Mouse (Mus musculus) thymus, adult 2 months (tissue): ENCODE results near the gene Ppox.

Source experiments
- CTCF ChIP-seq: fragments of 200-500 bp; IDR thresholded peaks from 2 replicates; pipeline ENCODE4 v1.5.1; 2012; ENCODE audit warnings: mild to moderate bottlenecking, control low read depth, low read length, moderate library complexity, borderline replicate concordance; ENCODE audit not compliant: control insufficient read depth, poor library complexity, insufficient read depth; ENCODE audit errors: extremely low read depth
- POLR2A ChIP-seq: fragments of 200-500 bp; IDR thresholded peaks from 2 replicates; pipeline ENCODE4 v1.6.1; 2012; ENCODE audit warnings: mild to moderate bottlenecking, low read length, control low read depth, moderate library complexity; ENCODE audit not compliant: control insufficient read depth, poor library complexity, insufficient read depth; ENCODE audit errors: extremely low read depth

GRCm38 (mm10) chr1:171252415-171252814, 28.6 kb downstream of the Ppox start:
- TF ChIP-seq CTCF, result no peak
- no peak for TF ChIP-seq POLR2A
